Mouse (Mus musculus) CH12.LX (cell line): ENCODE results near the gene 2900026A02Rik.

ENCODE experiments used
- POLR2A ChIP-seq: IDR thresholded peaks from 2 replicates; pipeline ENCODE4 v1.6.1; 2011; ENCODE audit warnings: low read depth, mild to moderate bottlenecking, improper control_type of control experiment, low read length
- ZMIZ1 ChIP-seq: IDR thresholded peaks from 2 replicates; pipeline ENCODE4 v1.6.1; 2012; ENCODE audit warnings: low read depth, mild to moderate bottlenecking, inconsistent platforms, low read length, improper control_type of control experiment

DNA sequence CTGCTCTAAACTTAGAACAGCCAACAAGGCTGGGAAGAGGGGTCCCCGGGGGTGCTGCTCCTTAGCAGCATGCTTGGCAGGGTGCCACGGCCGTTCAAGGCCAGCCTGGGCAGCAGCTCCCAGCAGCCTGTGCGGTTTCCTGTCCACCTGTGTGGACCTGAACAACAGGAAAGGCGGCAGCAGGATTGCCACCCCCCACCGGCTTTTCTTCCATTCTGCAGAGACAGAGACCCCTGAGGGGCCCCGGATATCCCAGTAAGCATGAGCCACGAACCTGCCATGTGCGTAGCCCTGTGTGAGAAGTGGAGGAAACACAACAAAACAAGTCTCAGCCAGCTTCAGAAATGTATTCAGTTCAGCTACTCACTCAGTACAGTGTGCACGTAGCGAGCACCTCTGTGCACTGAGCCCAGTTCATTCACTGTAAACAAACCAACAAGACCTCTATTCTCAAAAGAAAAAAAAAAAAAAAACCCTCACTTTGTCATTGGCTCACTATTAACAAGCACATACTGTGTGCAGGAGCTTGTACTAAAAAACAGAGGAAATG lies 69.4 kb downstream of the 2900026A02Rik start:
- TF ChIP-seq POLR2A (no peak), ZMIZ1 (no peak)
